Mouse (Mus musculus): ENCODE results near the gene Clta.
A peak's percentile ranks its signal among the peaks of the same experiment; 100 is the strongest.

The Clta gene

GRCm38 (mm10) chr4:44004126-44004525, at the start of gene Clta:
Gene Clta, plus strand, starts transcription at chr4:44004452.
- DNase-seq (ENCODE audit: low read depth, low spot score): no peak

GRCm38 (mm10) chr4:43957292-43957845, 46.9 kb upstream of the Clta start, which contains the start of gene Glipr2:
Gene Glipr2, plus strand, starts transcription at chr4:43957401.
- peak; percentile 88 for DNase-seq (ENCODE audit: low read depth, low spot score)

- no peak for DNase-seq (ENCODE audit: low read depth, low spot score)
Measured at GRCm38 (mm10) chr4:43957846-43958461, 46.3 kb upstream of the Clta start.

GRCm38 (mm10) chr4:43959523-43960179, 44.6 kb upstream of the Clta start:
- peak; percentile 76 for DNase-seq (ENCODE audit: low read depth, low spot score)

- DNase-seq (ENCODE audit: low read depth, low spot score): peak; percentile 63
Measured at GRCm38 (mm10) chr4:43960207-43960606, 44.0 kb upstream of the Clta start.

GRCm38 (mm10) chr4:43964326-43964833, 39.9 kb upstream of the Clta start:
- peak; percentile 68 for DNase-seq (ENCODE audit: low read depth, low spot score)

GRCm38 (mm10) chr4:43964951-43965684, 39.1 kb upstream of the Clta start:
- no peak for DNase-seq (ENCODE audit: low read depth, low spot score)

GRCm38 (mm10) chr4:43965856-43966535, 38.3 kb upstream of the Clta start:
- no peak for DNase-seq (ENCODE audit: low read depth, low spot score)

GRCm38 (mm10) chr4:43968650-43969049, 35.6 kb upstream of the Clta start:
- DNase-seq (ENCODE audit: low read depth, low spot score): no peak

- DNase-seq (ENCODE audit: low read depth, low spot score): no peak
Measured at GRCm38 (mm10) chr4:43969373-43969772, 34.9 kb upstream of the Clta start.

- peak; percentile 66 for DNase-seq (ENCODE audit: low read depth, low spot score)
Measured at GRCm38 (mm10) chr4:43970393-43971330, 33.6 kb upstream of the Clta start.

GRCm38 (mm10) chr4:43971541-43972136, 32.6 kb upstream of the Clta start:
- peak; percentile 54 for DNase-seq (ENCODE audit: low read depth, low spot score)

GRCm38 (mm10) chr4:43972137-43972591, 32.1 kb upstream of the Clta start:
- DNase-seq (ENCODE audit: low read depth, low spot score): peak; percentile 89

- DNase-seq (ENCODE audit: low read depth, low spot score): peak; percentile 79
Measured at GRCm38 (mm10) chr4:43973526-43973981, 30.7 kb upstream of the Clta start.

- DNase-seq (ENCODE audit: low read depth, low spot score): no peak
Measured at GRCm38 (mm10) chr4:43974914-43975616, 29.2 kb upstream of the Clta start.

- no peak for DNase-seq (ENCODE audit: low read depth, low spot score)
Measured at GRCm38 (mm10) chr4:43976223-43976740, 28.0 kb upstream of the Clta start.

- no peak for DNase-seq (ENCODE audit: low read depth, low spot score)
Measured at GRCm38 (mm10) chr4:43978521-43979443, 25.5 kb upstream of the Clta start.

GRCm38 (mm10) chr4:43979746-43980145, 24.5 kb upstream of the Clta start:
- DNase-seq (ENCODE audit: low read depth, low spot score): no peak

Measured in CD4-positive helper T cell, adult 2 months (primary cell).